Mouse (Mus musculus): ENCODE data around the gene Ptprd.

DNA sequence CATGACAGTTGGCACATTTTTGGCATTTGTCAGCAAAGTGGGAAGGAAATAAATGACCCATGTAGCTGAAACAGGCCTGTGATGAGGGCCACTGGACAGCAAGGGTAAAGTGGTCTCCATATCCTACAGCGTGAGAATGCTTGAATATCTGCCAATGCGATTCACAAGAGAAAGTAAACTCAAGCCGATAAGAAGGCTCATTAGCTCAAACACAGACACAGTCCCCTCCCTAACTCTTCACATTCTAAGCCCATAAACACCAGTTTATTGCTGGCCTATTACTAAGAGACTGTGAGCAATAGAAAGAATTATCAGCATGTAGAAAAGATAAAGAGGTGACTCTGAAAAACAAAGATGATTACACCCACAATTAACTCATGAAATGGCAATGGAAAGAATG is 1970.6 kb downstream of the Ptprd start:
- no peak for TF ChIP-seq CTCF (IDR thresholded peaks at IDR 0.05; ENCODE audit: borderline replicate concordance, extremely low read depth, insufficient read depth, insufficient read length)
- no peak for TF ChIP-seq POLR2A (IDR thresholded peaks at IDR 0.05; ENCODE audit: borderline replicate concordance, extremely low read depth, insufficient read depth, insufficient read length, poor library complexity, severe bottlenecking)
